Comparison of ENCODE assay signal across 9 mouse cellular contexts in the genomic region with DNA sequence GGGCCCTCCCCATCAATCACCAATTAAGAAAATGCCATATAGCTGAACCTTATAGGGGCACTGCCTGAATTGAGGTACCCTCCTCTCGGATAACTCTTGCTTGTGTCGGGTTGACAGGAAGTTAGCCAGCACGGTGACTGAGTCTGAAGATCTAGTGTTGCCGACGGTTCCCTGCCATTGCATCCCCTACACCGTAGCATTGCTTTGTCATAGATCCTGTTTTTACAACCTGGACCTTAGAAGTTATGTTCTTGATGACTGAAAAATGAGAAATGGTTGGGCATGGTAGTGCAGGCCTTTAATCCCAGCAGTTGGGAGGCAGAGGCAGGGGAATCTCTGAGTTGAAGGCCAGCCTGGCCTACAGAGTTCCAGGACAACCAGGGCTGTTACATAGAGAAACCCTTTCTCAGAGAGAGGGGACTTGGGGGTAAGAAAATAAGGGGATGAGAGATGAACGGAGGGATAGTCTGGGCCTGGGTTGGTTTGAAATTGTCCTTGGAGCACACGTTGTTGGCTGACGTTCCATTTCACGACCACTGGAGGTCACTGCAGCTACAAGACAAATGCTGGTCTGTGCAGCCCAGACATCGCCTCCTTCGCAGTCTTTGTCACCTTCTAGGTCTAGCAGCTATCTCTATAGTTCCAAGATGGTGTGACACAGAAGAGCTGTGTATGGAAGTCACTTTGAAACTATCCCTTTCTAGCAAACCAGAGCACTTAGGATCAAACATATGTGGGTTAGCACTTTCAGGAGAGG. TPM values are rescaled to one million over a fixed set of nuclear protein-coding genes. Genes with fewer than 3 reads are reported as not detected.
A peak's percentile ranks its signal among the peaks of the same experiment; 100 is the strongest.
DNase-seq lines count a peak whose midpoint lies in the region; ATAC-seq and TF ChIP-seq lines count a peak whose summit lies in the region.
"Had no signal": no experiment of that assay in that cellular context is flagged by ENCODE, and none has a peak within 500 bp of the region (broad histone marks: within the 10 kb centered on the region; RNA-seq: fewer than 3 reads in every experiment).

No protein-coding gene starts in this region.

- no peak for TF ChIP-seq POLR2A in cortical plate, adult 2 months (IDR thresholded peaks at IDR 0.05; ENCODE audit: extremely low read depth, insufficient read depth, low read length)

- no peak overlapping the region for H3K27ac ChIP-seq in heart, embryonic 11.5 days (ENCODE audit: low read depth, low read length)
- H3K27ac ChIP-seq in cortical plate, adult 2 months (ENCODE audit: insufficient read depth, low read length): no peak overlapping the region
- H3K27ac ChIP-seq in stomach, embryonic 14.5 days (ENCODE audit: low read length): no peak overlapping the region
- H3K27ac ChIP-seq: macrophage had no signal

- H3K27me3 ChIP-seq in heart, embryonic 11.5 days (ENCODE audit: control insufficient read depth, insufficient read depth, low read length): no peaks in the 10 kb centered on the region
- H3K27me3 ChIP-seq in stomach, embryonic 14.5 days (ENCODE audit: control insufficient read depth, insufficient read depth, low read length): no peaks in the 10 kb centered on the region

- peaks cover 1% of the 10 kb centered on the region; the same call in 1 of the 2 replicates for H3K36me3 ChIP-seq in heart, embryonic 11.5 days (ENCODE audit: control insufficient read depth, insufficient read depth, low read length)
- H3K36me3 ChIP-seq in stomach, embryonic 14.5 days (ENCODE audit: control insufficient read depth, insufficient read depth, low read length): no peaks in the 10 kb centered on the region

- TF ChIP-seq CTCF in cortical plate, adult 2 months (IDR thresholded peaks at IDR 0.05; ENCODE audit: extremely low read depth, insufficient read depth, low read length): peak; percentile 94

- peak; percentile 41 for DNase-seq in heart, adult 8-10 months (ENCODE audit: low spot score)
- peak; percentile 38 for DNase-seq in T-cell, adult 2 months (ENCODE audit: low spot score)
- DNase-seq in heart, postnatal 36 days: peak; percentile 51 to 54
- DNase-seq in large intestine, adult 2 months (ENCODE audit: low read depth, low spot score): peak; percentile 31
- DNase-seq in mesoderm, embryonic 11.5 days (ENCODE audit: low read depth, low spot score): peak; percentile 73

- WGBS in heart, embryonic 11.5 days (ENCODE audit: insufficient replicate concordance): 53% methylated on average over 12 of the region's 12 CpGs
- WGBS in large intestine, adult 2 months: 52% methylated on average over 12 of the region's 12 CpGs
- 58% methylated on average over 12 of the region's 12 CpGs for WGBS in stomach, embryonic 14.5 days

- H3K4me1 ChIP-seq in heart, embryonic 11.5 days (ENCODE audit: control insufficient read depth, insufficient read depth, low read length): peaks cover 27% of the 10 kb centered on the region
- H3K4me1 ChIP-seq in cortical plate, adult 2 months (ENCODE audit: control insufficient read depth, insufficient read depth, low read length): no peaks in the 10 kb centered on the region
- peaks cover 5% of the 10 kb centered on the region; the same call in 1 of the 2 replicates for H3K4me1 ChIP-seq in stomach, embryonic 14.5 days (ENCODE audit: control insufficient read depth, insufficient read depth, low read length)

- H3K9me3 ChIP-seq in heart, embryonic 11.5 days (replicated peaks; ENCODE audit: control insufficient read depth, low read length): no peaks in the 10 kb centered on the region
- H3K9me3 ChIP-seq in stomach, embryonic 14.5 days (ENCODE audit: control insufficient read depth, low read depth, low read length): no peaks in the 10 kb centered on the region

- no peak overlapping the region for H3K4me3 ChIP-seq in heart, embryonic 11.5 days (ENCODE audit: low read depth, low read length)
- no peak overlapping the region for H3K4me3 ChIP-seq in cortical plate, adult 2 months (ENCODE audit: insufficient read depth, low read length)
- H3K4me3 ChIP-seq in stomach, embryonic 14.5 days (ENCODE audit: low read depth, low read length): no peak overlapping the region

- ATAC-seq in heart, embryonic 11.5 days (replicated peaks; ENCODE audit: insufficient number of reproducible peaks, low FRiP score, low TSS enrichment): no peak
- peak; percentile 60; the same call in 1 of the 2 replicates for ATAC-seq in stomach, embryonic 14.5 days (ENCODE audit: insufficient number of reproducible peaks, insufficient read depth, low FRiP score, low read depth)

- no peak overlapping the region for H3K9ac ChIP-seq in heart, embryonic 11.5 days (ENCODE audit: low read depth, low read length)
- no peak overlapping the region for H3K9ac ChIP-seq in stomach, embryonic 14.5 days (replicated peaks; ENCODE audit: low read depth, low read length)

- intact Hi-C loops in heart, postnatal 36 days (cut with DNase I): loop anchor here (1.0 to 10.0 kb wide), 4 partner anchors 121 to 488 kb away; a partner anchor contains a TSS

- H3K4me2 ChIP-seq in heart, embryonic 11.5 days: no peak overlapping the region
- H3K4me2 ChIP-seq in stomach, embryonic 14.5 days (replicated peaks; ENCODE audit: low read depth, low read length): no peak overlapping the region

RNA-seq across cellular contexts. Expression of a gene that starts 27.2 kb away (rescaled TPM):
- total RNA-seq in heart, adult 8-10 months (2022): 10 to 100 TPM; 26.0 to 33.9 (median 26.9) TPM
- 28.5 and 31.2 TPM in 2 replicates for polyA plus RNA-seq in heart, embryonic 11.5 days (2014; fragmentation: Nextera tagmentation; extraction: Ambion mirVana)
- 16.0 and 18.1 TPM in 2 replicates for polyA plus RNA-seq in cortical plate, adult 2 months (2012; rRNA removed)
- 10 to 100 TPM; 23.3 to 33.3 TPM for total RNA-seq in heart, postnatal 36 days (2021)
- 63.7 and 125 TPM in 2 replicates for polyA plus RNA-seq in large intestine, adult 2 months (2012; rRNA removed)
- polyA plus RNA-seq in stomach, embryonic 14.5 days (2014; fragmentation: Nextera tagmentation; extraction: Ambion mirVana): 20.9 and 21.7 TPM in 2 replicates
